Mouse (Mus musculus) embryo, embryonic 11.5 days (tissue): Measurements from ENCODE around the gene Eya4.
A peak's percentile ranks its signal among the peaks of the same experiment; 100 is the strongest.

ENCODE experiments used
- DNase-seq: peaks from one replicate; pipeline ENCODE4 v3.0.0-alpha.2; 2012; ENCODE audit warnings: low read depth, low spot score

Gene Eya4

GRCm38 (mm10) chr10:23350011-23350911, at the start of gene Eya4:
TSS of gene Eya4 (minus strand) at chr10:23350786.
- peak; percentile 24 for DNase-seq

GRCm38 (mm10) chr10:23395399-23395798, 44.8 kb upstream of the Eya4 start:
- DNase-seq: no peak

GRCm38 (mm10) chr10:23394556-23395245, 44.1 kb upstream of the Eya4 start:
- DNase-seq: no peak

- no peak for DNase-seq
Measured at GRCm38 (mm10) chr10:23394152-23394551, 43.6 kb upstream of the Eya4 start.

- DNase-seq: no peak
Measured at GRCm38 (mm10) chr10:23363866-23364265, 13.3 kb upstream of the Eya4 start.

- peak; percentile 22 for DNase-seq
Measured at GRCm38 (mm10) chr10:23349392-23350010, 1.1 kb downstream of the Eya4 start.

- no peak for DNase-seq
Measured at GRCm38 (mm10) chr10:23348893-23349391, 1.6 kb downstream of the Eya4 start.

- DNase-seq: no peak
Measured at GRCm38 (mm10) chr10:23348101-23348892, 2.3 kb downstream of the Eya4 start.

- DNase-seq: no peak
Measured at GRCm38 (mm10) chr10:23337250-23337649, 13.3 kb downstream of the Eya4 start.

GRCm38 (mm10) chr10:23332768-23333167, 17.8 kb downstream of the Eya4 start:
- DNase-seq: no peak

- DNase-seq: no peak
Measured at GRCm38 (mm10) chr10:23327651-23328050, 22.9 kb downstream of the Eya4 start.

GRCm38 (mm10) chr10:23322275-23322674, 28.3 kb downstream of the Eya4 start:
- DNase-seq: no peak

- no peak for DNase-seq
Measured at GRCm38 (mm10) chr10:23295616-23296015, 55.0 kb downstream of the Eya4 start.

- no peak for DNase-seq
Measured at GRCm38 (mm10) chr10:23292495-23292894, 58.1 kb downstream of the Eya4 start.

- no peak for DNase-seq
Measured at GRCm38 (mm10) chr10:23277371-23277770, 73.2 kb downstream of the Eya4 start.

- DNase-seq: no peak
Measured at GRCm38 (mm10) chr10:23271050-23271621, 79.5 kb downstream of the Eya4 start.

GRCm38 (mm10) chr10:23270502-23270901, 80.1 kb downstream of the Eya4 start:
- DNase-seq: no peak

- DNase-seq: no peak
Measured at GRCm38 (mm10) chr10:23252180-23252579, 98.4 kb downstream of the Eya4 start.

- DNase-seq: no peak
Measured at GRCm38 (mm10) chr10:23246485-23246884, 104.1 kb downstream of the Eya4 start.

GRCm38 (mm10) chr10:23236918-23237317, 113.7 kb downstream of the Eya4 start:
- no peak for DNase-seq

GRCm38 (mm10) chr10:23235405-23235804, 115.2 kb downstream of the Eya4 start:
- no peak for DNase-seq
